Mouse (Mus musculus): ENCODE data around the gene 4930590J08Rik. TPM values are rescaled to one million over a fixed set of nuclear protein-coding genes. Genes with fewer than 3 reads are reported as not detected.

4930590J08Rik gene
- polyA plus RNA-seq, 1 experiment from 2014 or later = 0.68 TPM

DNA sequence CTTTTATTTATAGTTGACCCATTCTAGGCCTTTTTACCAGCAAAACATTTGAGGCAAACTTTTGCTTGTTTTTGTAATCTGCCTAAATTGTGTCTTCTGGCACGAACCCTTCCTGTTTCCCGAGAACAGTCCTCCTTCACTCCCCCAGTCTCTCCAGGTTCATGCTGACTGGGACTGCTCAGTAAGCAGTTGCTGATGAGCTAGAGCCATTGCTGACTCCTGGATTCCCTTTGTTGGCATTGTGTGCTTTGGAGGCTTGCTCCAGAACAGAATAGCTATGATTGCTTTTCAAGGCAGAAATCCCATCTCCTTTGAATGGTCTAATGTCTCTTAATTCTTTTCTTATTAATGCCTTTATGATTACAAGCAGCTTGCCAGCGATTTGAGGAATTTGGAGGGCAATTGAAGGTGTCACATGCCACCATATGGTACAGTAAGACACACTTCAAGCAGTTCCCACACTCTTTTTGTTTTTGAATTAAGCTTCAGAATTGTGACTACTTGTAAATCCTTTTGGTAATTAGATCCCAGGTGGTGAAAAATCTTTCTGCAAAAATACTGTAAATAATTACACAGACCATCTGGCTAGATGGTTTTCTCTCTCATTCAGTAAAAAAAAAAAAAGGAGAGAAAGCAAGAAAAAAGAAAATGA, 13.2 kb upstream of the 4930590J08Rik start:
- H3K9ac ChIP-seq (ENCODE audit: low read length) = no peak overlapping the region
- H3K27ac ChIP-seq (ENCODE audit: low read depth, low read length) = no peak overlapping the region
- DNase-seq (ENCODE audit: low spot score) (no peak), ATAC-seq (replicated peaks; ENCODE audit: low FRiP score) (no peak)
- H3K27me3 ChIP-seq (ENCODE audit: control insufficient read depth, insufficient read depth, low read length) = no peaks in the 10 kb centered on the region
- H3K36me3 ChIP-seq (ENCODE audit: control insufficient read depth, insufficient read depth, low read length) = peaks cover 2% of the 10 kb centered on the region; the same call in 1 of the 2 replicates
- no peak overlapping the region for H3K4me3 ChIP-seq (ENCODE audit: low read depth, low read length)
- no peak overlapping the region for H3K4me2 ChIP-seq (ENCODE audit: low read depth, low read length, severe bottlenecking)
- no peaks in the 10 kb centered on the region for H3K9me3 ChIP-seq (ENCODE audit: control insufficient read depth, low read length)
- no peaks in the 10 kb centered on the region for H3K4me1 ChIP-seq (replicated peaks; ENCODE audit: control insufficient read depth, insufficient read depth, low read length)
- 80% methylated on average over 3 of the region's 3 CpGs for WGBS

DNA sequence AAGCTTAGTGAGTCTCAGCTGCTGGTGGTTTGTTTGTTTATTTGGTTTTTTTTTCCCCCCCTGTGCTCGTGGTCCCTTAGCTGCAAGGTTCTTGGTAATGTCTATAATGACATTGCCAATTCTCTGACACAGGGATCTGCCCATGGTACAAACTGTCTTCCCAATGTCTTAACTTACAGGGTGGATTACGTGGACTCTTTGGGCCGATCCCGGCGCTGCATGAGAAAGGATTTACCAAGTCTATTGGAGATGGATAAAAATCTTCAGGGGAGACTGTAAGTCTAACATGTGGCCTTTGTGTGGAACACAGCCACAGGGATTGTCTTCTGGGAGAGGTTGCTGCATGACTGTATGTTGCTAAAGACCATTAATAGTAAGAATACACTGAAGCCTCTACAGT, 12.0 kb upstream of the 4930590J08Rik start:
- no peak overlapping the region for H3K27ac ChIP-seq (ENCODE audit: low read depth, low read length)
- H3K27me3 ChIP-seq (ENCODE audit: control insufficient read depth, insufficient read depth, low read length) = no peaks in the 10 kb centered on the region
- ATAC-seq (replicated peaks; ENCODE audit: low FRiP score) (no peak), DNase-seq (ENCODE audit: low spot score) (no peak)
- no peaks in the 10 kb centered on the region for H3K9me3 ChIP-seq (ENCODE audit: control insufficient read depth, low read length)
- no peak overlapping the region for H3K4me2 ChIP-seq (ENCODE audit: low read depth, low read length, severe bottlenecking)
- peaks cover 10% of the 10 kb centered on the region; the same call in 1 of the 2 replicates for H3K36me3 ChIP-seq (ENCODE audit: control insufficient read depth, insufficient read depth, low read length)
- H3K9ac ChIP-seq (ENCODE audit: low read length) = no peak overlapping the region
- 96% methylated on average over 5 of the region's 5 CpGs for WGBS
- H3K4me1 ChIP-seq (replicated peaks; ENCODE audit: control insufficient read depth, insufficient read depth, low read length) = no peaks in the 10 kb centered on the region
- no peak overlapping the region for H3K4me3 ChIP-seq (ENCODE audit: low read depth, low read length)

DNA sequence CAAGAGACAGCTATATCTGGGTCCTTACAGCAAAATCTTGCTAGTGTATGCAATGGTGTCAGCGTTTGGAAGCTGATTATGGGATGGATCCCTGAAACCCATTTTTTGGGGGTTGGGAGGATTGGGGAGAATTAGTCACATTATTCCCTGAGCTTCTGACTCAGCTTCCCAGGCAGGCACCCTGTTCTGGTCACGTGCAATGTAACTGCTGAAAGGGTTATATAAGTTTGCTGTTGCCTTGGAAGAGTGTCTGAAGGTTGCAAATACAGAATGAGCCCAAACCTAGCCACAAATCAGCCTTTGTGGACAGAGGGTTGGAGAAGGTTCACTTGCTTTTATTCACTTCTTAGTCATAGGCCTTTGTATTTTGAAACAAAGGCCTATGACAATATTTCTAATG, 10.8 kb upstream of the 4930590J08Rik start:
- H3K9ac ChIP-seq (ENCODE audit: low read length) = no peak overlapping the region
- ATAC-seq (replicated peaks; ENCODE audit: low FRiP score) = no peak
- H3K27me3 ChIP-seq (ENCODE audit: control insufficient read depth, insufficient read depth, low read length) = no peaks in the 10 kb centered on the region
- peaks cover 10% of the 10 kb centered on the region; the same call in 1 of the 2 replicates for H3K36me3 ChIP-seq (ENCODE audit: control insufficient read depth, insufficient read depth, low read length)
- H3K27ac ChIP-seq (ENCODE audit: low read depth, low read length) = no peak overlapping the region
- 100% methylated on average over 2 of the region's 2 CpGs for WGBS
- DNase-seq (ENCODE audit: low spot score) = no peak
- H3K4me3 ChIP-seq (ENCODE audit: low read depth, low read length) = no peak overlapping the region
- no peaks in the 10 kb centered on the region for H3K4me1 ChIP-seq (replicated peaks; ENCODE audit: control insufficient read depth, insufficient read depth, low read length)
- no peak overlapping the region for H3K4me2 ChIP-seq (ENCODE audit: low read depth, low read length, severe bottlenecking)
- H3K9me3 ChIP-seq (ENCODE audit: control insufficient read depth, low read length) = no peaks in the 10 kb centered on the region

DNA sequence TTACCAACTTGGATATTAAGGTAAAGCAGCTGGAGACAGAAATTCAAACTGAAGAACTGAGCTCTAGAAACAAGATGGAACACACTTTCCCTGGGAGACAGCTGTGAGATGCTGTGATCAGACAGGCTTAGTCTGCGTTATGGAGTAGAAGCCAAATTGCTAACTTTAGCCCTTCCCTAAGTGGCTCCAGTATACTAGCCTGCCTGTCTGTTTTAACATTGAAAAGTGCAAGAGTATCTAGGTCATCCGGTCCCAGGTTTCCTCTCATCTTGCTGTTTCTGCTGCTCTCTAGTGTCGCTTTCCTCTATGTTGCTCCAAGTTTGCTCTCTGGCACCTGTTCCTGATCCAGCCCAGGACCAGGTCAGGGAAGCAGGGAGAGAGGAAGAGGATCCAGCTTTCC, 5.8 kb upstream of the 4930590J08Rik start:
- no peaks in the 10 kb centered on the region for H3K9me3 ChIP-seq (ENCODE audit: control insufficient read depth, low read length)
- no peak overlapping the region for H3K4me2 ChIP-seq (ENCODE audit: low read depth, low read length, severe bottlenecking)
- no peaks in the 10 kb centered on the region for H3K27me3 ChIP-seq (ENCODE audit: control insufficient read depth, insufficient read depth, low read length)
- no peak overlapping the region for H3K27ac ChIP-seq (ENCODE audit: low read depth, low read length)
- WGBS = 94% methylated on average over 3 of the region's 3 CpGs
- ATAC-seq (replicated peaks; ENCODE audit: low FRiP score) = no peak
- H3K4me3 ChIP-seq (ENCODE audit: low read depth, low read length) = no peak overlapping the region
- peaks cover 8% of the 10 kb centered on the region; the same call in 1 of the 2 replicates for H3K36me3 ChIP-seq (ENCODE audit: control insufficient read depth, insufficient read depth, low read length)
- DNase-seq (ENCODE audit: low spot score) = no peak
- H3K4me1 ChIP-seq (replicated peaks; ENCODE audit: control insufficient read depth, insufficient read depth, low read length) = no peaks in the 10 kb centered on the region
- no peak overlapping the region for H3K9ac ChIP-seq (ENCODE audit: low read length)

DNA sequence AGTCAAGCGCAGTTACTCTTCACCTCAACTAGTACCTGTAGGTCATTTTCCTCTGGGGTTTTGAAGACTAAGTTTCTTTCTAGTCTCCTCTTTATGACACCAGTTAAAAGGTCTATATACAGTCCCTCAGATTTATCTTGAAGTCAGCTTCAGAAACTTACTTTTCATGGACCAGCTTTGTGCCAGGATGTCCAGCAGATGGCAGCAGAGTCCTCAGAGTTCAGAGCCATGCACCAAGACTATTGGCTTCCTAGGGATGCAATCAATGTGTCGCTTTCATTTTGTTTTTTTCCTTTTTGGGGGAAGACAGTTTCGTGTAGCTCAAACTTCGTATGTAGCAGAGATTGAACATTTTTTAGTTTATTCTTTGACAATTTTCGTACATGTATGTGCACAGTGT, 1.1 kb upstream of the 4930590J08Rik start:
- DNase-seq (ENCODE audit: low spot score) = peak; percentile 85
- WGBS = 38% methylated on average over 5 of the region's 5 CpGs

DNA sequence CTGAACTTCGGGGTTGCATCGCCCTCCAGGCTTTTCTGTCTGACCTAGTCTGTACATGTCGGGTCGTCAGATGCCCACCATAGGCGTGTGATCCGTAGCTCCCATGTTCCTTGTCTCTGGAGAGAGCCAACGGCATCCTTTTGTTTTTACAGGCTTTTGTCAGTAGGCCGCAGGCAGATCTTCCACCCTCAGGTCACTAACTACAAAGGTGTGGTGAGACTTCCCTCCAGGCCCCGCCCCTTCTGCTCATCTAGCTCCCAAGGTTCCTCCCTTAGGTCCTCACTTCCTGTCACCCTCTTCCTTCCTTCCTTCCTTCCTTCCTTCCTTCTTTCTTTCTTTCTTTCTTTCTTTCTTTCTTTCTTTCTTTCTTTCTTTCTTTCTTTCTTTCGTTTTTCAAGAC, 11.4 kb downstream of the 4930590J08Rik start:
- H3K4me3 ChIP-seq (ENCODE audit: low read depth, low read length) = no peak overlapping the region
- WGBS = 86% methylated on average over 10 of the region's 10 CpGs
- no peaks in the 10 kb centered on the region for H3K9me3 ChIP-seq (ENCODE audit: control insufficient read depth, low read length)
- no peak overlapping the region for H3K4me2 ChIP-seq (ENCODE audit: low read depth, low read length, severe bottlenecking)
- H3K27ac ChIP-seq (ENCODE audit: low read depth, low read length) = no peak overlapping the region
- no peak overlapping the region for H3K9ac ChIP-seq (ENCODE audit: low read length)
- ATAC-seq (replicated peaks; ENCODE audit: low FRiP score) (no peak), DNase-seq (ENCODE audit: low spot score) (no peak)
- H3K36me3 ChIP-seq (ENCODE audit: control insufficient read depth, insufficient read depth, low read length) = no peaks in the 10 kb centered on the region
- no peaks in the 10 kb centered on the region for H3K27me3 ChIP-seq (ENCODE audit: control insufficient read depth, insufficient read depth, low read length)
- H3K4me1 ChIP-seq (replicated peaks; ENCODE audit: control insufficient read depth, insufficient read depth, low read length) = no peaks in the 10 kb centered on the region

More for the DNA sequence above, 1.1 kb upstream of the 4930590J08Rik start:
- no peaks in the 10 kb centered on the region for H3K4me1 ChIP-seq (replicated peaks; ENCODE audit: control insufficient read depth, insufficient read depth, low read length)
- no peak overlapping the region for H3K4me2 ChIP-seq (ENCODE audit: low read depth, low read length, severe bottlenecking)
- no peak for ATAC-seq (replicated peaks; ENCODE audit: low FRiP score)
- H3K27ac ChIP-seq (ENCODE audit: low read depth, low read length) = no peak overlapping the region
- no peaks in the 10 kb centered on the region for H3K27me3 ChIP-seq (ENCODE audit: control insufficient read depth, insufficient read depth, low read length)
- H3K9ac ChIP-seq (ENCODE audit: low read length) = no peak overlapping the region
- H3K36me3 ChIP-seq (ENCODE audit: control insufficient read depth, insufficient read depth, low read length) = no peaks in the 10 kb centered on the region; the same call in 1 of the 2 replicates
- no peaks in the 10 kb centered on the region for H3K9me3 ChIP-seq (ENCODE audit: control insufficient read depth, low read length)
- H3K4me3 ChIP-seq (ENCODE audit: low read depth, low read length) = no peak overlapping the region

DNA sequence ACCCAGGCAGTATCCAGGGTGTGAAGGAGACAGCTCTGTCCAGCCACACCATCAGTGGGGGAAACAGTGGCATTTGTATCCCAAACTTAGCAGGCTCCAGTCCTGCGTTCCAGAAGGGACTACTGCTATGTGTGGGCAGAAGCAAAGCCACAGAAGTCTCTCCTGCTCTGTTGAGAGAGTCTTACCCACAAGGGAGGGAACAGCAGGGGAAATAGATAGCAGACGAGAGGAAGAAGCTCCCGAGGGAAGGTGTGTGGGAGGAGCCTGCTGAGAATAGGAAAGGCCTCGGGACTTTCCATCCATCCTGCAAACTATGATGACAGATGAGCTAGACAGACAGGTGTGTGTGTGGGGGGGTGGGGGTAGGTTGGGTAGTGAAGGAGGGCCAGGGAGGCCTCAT, 14.7 kb downstream of the 4930590J08Rik start:
- no peak overlapping the region for H3K9ac ChIP-seq (ENCODE audit: low read length)
- H3K4me3 ChIP-seq (ENCODE audit: low read depth, low read length) = no peak overlapping the region
- no peaks in the 10 kb centered on the region for H3K4me1 ChIP-seq (replicated peaks; ENCODE audit: control insufficient read depth, insufficient read depth, low read length)
- no peaks in the 10 kb centered on the region for H3K9me3 ChIP-seq (ENCODE audit: control insufficient read depth, low read length)
- 68% methylated on average over 4 of the region's 4 CpGs for WGBS
- DNase-seq (ENCODE audit: low spot score) (no peak), ATAC-seq (replicated peaks; ENCODE audit: low FRiP score) (no peak)
- H3K4me2 ChIP-seq (ENCODE audit: low read depth, low read length, severe bottlenecking) = no peak overlapping the region
- no peaks in the 10 kb centered on the region for H3K36me3 ChIP-seq (ENCODE audit: control insufficient read depth, insufficient read depth, low read length)
- H3K27me3 ChIP-seq (ENCODE audit: control insufficient read depth, insufficient read depth, low read length) = no peaks in the 10 kb centered on the region
- H3K27ac ChIP-seq (ENCODE audit: low read depth, low read length) = no peak overlapping the region

DNA sequence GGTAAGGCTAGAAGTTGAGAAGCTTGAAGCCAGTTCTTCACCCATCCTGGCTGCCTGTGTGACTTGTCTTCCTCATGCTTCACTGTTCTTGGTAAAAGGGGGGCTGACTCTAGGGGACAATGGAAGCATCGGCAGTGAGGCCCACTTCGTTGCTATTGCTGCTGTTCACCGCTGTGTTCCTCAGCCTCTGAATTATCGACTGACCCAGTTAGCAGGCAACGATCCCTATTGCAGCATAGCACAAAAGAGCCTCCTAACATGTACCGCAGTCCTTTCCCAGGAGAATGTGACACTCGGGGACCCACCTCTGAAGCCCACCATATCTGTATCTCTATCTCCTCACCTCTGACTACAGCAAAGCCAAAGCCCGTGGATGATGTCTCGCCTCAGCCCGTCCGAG, 15.1 kb downstream of the 4930590J08Rik start:
- WGBS = 77% methylated on average over 11 of the region's 11 CpGs
- Histone ChIP-seq H3K36me3 (ENCODE audit: control insufficient read depth, insufficient read depth, low read length) (no peaks in the 10 kb centered on the region), H3K27me3 (ENCODE audit: control insufficient read depth, insufficient read depth, low read length) (no peaks in the 10 kb centered on the region), H3K9ac (ENCODE audit: low read length) (no peak overlapping the region), H3K4me2 (ENCODE audit: low read depth, low read length, severe bottlenecking) (no peak overlapping the region), H3K4me3 (ENCODE audit: low read depth, low read length) (no peak overlapping the region), H3K9me3 (ENCODE audit: control insufficient read depth, low read length) (no peaks in the 10 kb centered on the region), H3K4me1 (replicated peaks; ENCODE audit: control insufficient read depth, insufficient read depth, low read length) (no peaks in the 10 kb centered on the region), H3K27ac (ENCODE audit: low read depth, low read length) (no peak overlapping the region)
- DNase-seq (ENCODE audit: low spot score) (no peak), ATAC-seq (replicated peaks; ENCODE audit: low FRiP score) (no peak)

DNA sequence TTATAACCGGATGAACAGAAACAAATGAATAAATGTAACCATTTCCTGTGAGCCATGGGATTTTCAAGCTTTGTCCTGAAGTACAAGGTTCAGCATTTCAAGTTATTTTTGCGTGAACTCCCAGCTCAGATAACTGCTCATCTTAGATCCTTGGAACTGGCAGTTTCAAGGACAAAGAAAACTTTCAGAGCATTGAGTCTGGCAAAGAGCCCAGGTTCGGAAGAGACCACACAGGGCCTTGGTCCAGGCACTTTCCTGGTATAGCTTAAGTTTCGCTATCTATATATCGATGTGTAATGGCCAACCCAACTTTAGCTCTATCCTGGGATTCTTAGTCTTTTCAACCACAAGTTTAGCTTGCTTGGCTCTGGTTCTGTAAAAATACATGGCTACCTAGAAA, 28.6 kb downstream of the 4930590J08Rik start:
- no peaks in the 10 kb centered on the region for H3K9me3 ChIP-seq (ENCODE audit: control insufficient read depth, low read length)
- H3K4me3 ChIP-seq (ENCODE audit: low read depth, low read length) = no peak overlapping the region
- H3K4me2 ChIP-seq (ENCODE audit: low read depth, low read length, severe bottlenecking) = no peak overlapping the region
- ATAC-seq (replicated peaks; ENCODE audit: low FRiP score) (no peak), DNase-seq (ENCODE audit: low spot score) (no peak)
- H3K4me1 ChIP-seq (replicated peaks; ENCODE audit: control insufficient read depth, insufficient read depth, low read length) = no peaks in the 10 kb centered on the region
- H3K36me3 ChIP-seq (ENCODE audit: control insufficient read depth, insufficient read depth, low read length) = no peaks in the 10 kb centered on the region
- no peaks in the 10 kb centered on the region for H3K27me3 ChIP-seq (ENCODE audit: control insufficient read depth, insufficient read depth, low read length)
- no peak overlapping the region for H3K9ac ChIP-seq (ENCODE audit: low read length)
- WGBS = 88% methylated on average over 5 of the region's 5 CpGs
- no peak overlapping the region for H3K27ac ChIP-seq (ENCODE audit: low read depth, low read length)
